Mouse (Mus musculus): ENCODE measurements at regions not wholly inside any gene's neighbourhood (a gene's known extent, or its start where the extent isn't known, plus 50 kb on each side); places are given as distances from the start of the nearest gene placed in this dataset.

DNA sequence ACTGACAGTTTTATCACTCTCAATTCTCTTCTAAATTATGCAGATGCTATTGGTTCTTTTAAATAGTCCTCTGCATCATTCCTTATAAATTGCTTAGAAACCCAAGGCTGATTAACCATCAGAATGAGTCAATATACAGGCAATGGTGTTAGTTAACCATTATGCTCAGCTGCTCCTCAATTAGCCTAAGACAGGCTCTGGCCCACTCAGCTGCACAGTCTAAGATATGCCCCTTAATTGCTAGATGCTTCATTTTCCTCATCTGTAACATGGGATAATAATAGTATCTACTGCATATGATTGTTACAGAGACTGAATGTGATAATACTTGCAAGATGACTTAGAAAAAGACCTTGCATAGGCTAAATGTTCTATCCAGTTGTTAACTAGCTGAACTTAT is 748.6 kb upstream of the B3galt2 start:
- no peak for TF ChIP-seq MAX (IDR thresholded peaks at IDR 0.05; ENCODE audit: low read depth)
- TF ChIP-seq TCF12 (IDR thresholded peaks at IDR 0.05; ENCODE audit: insufficient read depth, poor library complexity, severe bottlenecking) = no peak

Data from myocyte (in vitro differentiated cells).